Mouse (Mus musculus) embryonic facial prominence, embryonic 11.5 days (tissue): ENCODE data around the gene Supt3. TPM values are rescaled to one million over a fixed set of nuclear protein-coding genes. Genes with fewer than 3 reads are reported as not detected.

ENCODE experiments used
- ATAC-seq: fragments of 200-750 bp; cut with Nextera tagmentation; replicated peaks from 2 replicates; pipeline ENCODE4 v1.8.0; 2017; ENCODE audit warnings: low read depth; ENCODE audit not compliant: insufficient number of reproducible peaks, low FRiP score, low TSS enrichment
- DNase-seq: peaks from one replicate; pipeline ENCODE4 v3.0.0-alpha.2; 2015; ENCODE audit warnings: low spot score
- H3K27ac ChIP-seq: fragments of 300-500 bp; sonication (generic); replicated peaks from 2 replicates; pipeline ENCODE4 v1.5.1; 2014; ENCODE audit warnings: mild to moderate bottlenecking, low read depth, low read length, control low read depth
- H3K27me3 ChIP-seq: fragments of 300-500 bp; sonication (generic); 2 replicates; pipeline ENCODE4 v1.6.1; 2014; ENCODE audit warnings: mild to moderate bottlenecking, low read length, moderate library complexity, mixed read lengths; ENCODE audit not compliant: control insufficient read depth, insufficient read depth
- H3K36me3 ChIP-seq: fragments of 300-500 bp; sonication (generic); replicated peaks from 2 replicates; pipeline ENCODE4 v1.6.1; 2014; ENCODE audit warnings: low read depth, mild to moderate bottlenecking, low read length, moderate library complexity, mixed read lengths; ENCODE audit not compliant: control insufficient read depth, insufficient read depth
- H3K4me1 ChIP-seq: fragments of 300-500 bp; sonication (generic); 2 replicates; pipeline ENCODE4 v1.6.1; 2014; ENCODE audit warnings: low read length, mixed read lengths; ENCODE audit not compliant: control insufficient read depth, insufficient read depth
- H3K4me2 ChIP-seq: fragments of 300-500 bp; sonication (generic); 2 replicates; pipeline ENCODE4 v1.6.1; 2014; ENCODE audit warnings: low read depth, mild to moderate bottlenecking, control low read depth, low read length, moderate library complexity
- H3K4me3 ChIP-seq: fragments of 300-500 bp; sonication (generic); 2 replicates; pipeline ENCODE4 v1.5.1; 2014; ENCODE audit warnings: low read depth, low read length, control low read depth
- H3K9ac ChIP-seq: fragments of 300-500 bp; sonication (generic); replicated peaks from 2 replicates; pipeline ENCODE4 v1.6.1; 2014; ENCODE audit warnings: mild to moderate bottlenecking, control low read depth, low read length
- H3K9me3 ChIP-seq: fragments of 300-500 bp; sonication (generic); replicated peaks from 2 replicates; pipeline ENCODE4 v1.6.1; 2016; ENCODE audit warnings: mild to moderate bottlenecking, low read length, inconsistent platforms, mixed read lengths; ENCODE audit not compliant: control insufficient read depth
- WGBS: fragments of 180-500 bp; shearing (Covaris S2); extraction: QIAGEN DNeasy Blood & Tissue Kit; methylation state at CpG from one replicate; pipeline ENCODE4 v1.1.7; 2014; 5-methylcytosine and 5-hydroxymethylcytosine counted together
- polyA plus RNA-seq: library from polyadenylated mRNA; unstranded; fragments of >200 nt; fragmentation: Nextera tagmentation; extraction: Ambion mirVana; gene quantifications from 2 replicates; pipeline ENCODE4 v1.2.1, GENCODE M21; 2014

The Supt3 gene
- polyA plus RNA-seq, 1 experiment from 2014 or later: 32.1 TPM

GRCm38 (mm10) chr17:44737275-44738120 is 39.5 kb upstream of the Supt3 start:
- Histone ChIP-seq H3K27me3 (peaks cover 25% of the 10 kb centered on the region), H3K4me1 (no peaks in the 10 kb centered on the region; the same call in 1 of the 2 replicates), H3K4me3 (peak overlapping the region; percentile 8), H3K9me3 (no peaks in the 10 kb centered on the region), H3K4me2 (peak overlapping the region; percentile 46), H3K27ac (no peak overlapping the region), H3K9ac (peak overlapping the region; percentile 18), H3K36me3 (no peaks in the 10 kb centered on the region)
- under 1% methylated on average over 33 of the region's 33 CpGs for WGBS
- ATAC-seq (no peak), DNase-seq (peak; percentile 44)

- Histone ChIP-seq H3K9me3 (no peaks in the 10 kb centered on the region), H3K4me3 (peak overlapping the region; percentile 8), H3K4me1 (no peaks in the 10 kb centered on the region; the same call in 1 of the 2 replicates), H3K9ac (0 out of 2 replicates have a peak overlapping the region, but pooled peaks have one; percentile 18), H3K27ac (no peak overlapping the region), H3K4me2 (peak overlapping the region; percentile 46), H3K36me3 (no peaks in the 10 kb centered on the region), H3K27me3 (peaks cover 25% of the 10 kb centered on the region)
- WGBS: under 1% methylated on average over 18 of the region's 22 CpGs
- no peak for ATAC-seq
- peak; percentile 29 for DNase-seq
Measured at GRCm38 (mm10) chr17:44738121-44738637, 38.8 kb upstream of the Supt3 start.

- ATAC-seq (no peak), DNase-seq (no peak)
- H3K27ac ChIP-seq: no peak overlapping the region
- H3K9me3 ChIP-seq: no peaks in the 10 kb centered on the region
- WGBS: 86% methylated on average over 9 of the region's 9 CpGs
- no peaks in the 10 kb centered on the region for H3K36me3 ChIP-seq
- H3K4me2 ChIP-seq: no peak overlapping the region
- no peak overlapping the region for H3K4me3 ChIP-seq
- H3K27me3 ChIP-seq: peaks cover 12% of the 10 kb centered on the region
- no peak overlapping the region for H3K9ac ChIP-seq
- H3K4me1 ChIP-seq: no peaks in the 10 kb centered on the region
Measured at GRCm38 (mm10) chr17:44742246-44742645, 34.7 kb upstream of the Supt3 start.

GRCm38 (mm10) chr17:44743780-44744179 is 33.2 kb upstream of the Supt3 start:
- Histone ChIP-seq H3K9ac (no peak overlapping the region), H3K4me2 (no peak overlapping the region), H3K4me3 (no peak overlapping the region), H3K27ac (no peak overlapping the region), H3K36me3 (no peaks in the 10 kb centered on the region), H3K9me3 (no peaks in the 10 kb centered on the region), H3K4me1 (no peaks in the 10 kb centered on the region), H3K27me3 (peaks cover 7% of the 10 kb centered on the region; the same call in 1 of the 2 replicates)
- DNase-seq: no peak
- WGBS: 65% methylated on average over 3 of the region's 3 CpGs
- no peak for ATAC-seq

- WGBS: 90% methylated on average over 8 of the region's 8 CpGs
- H3K9ac ChIP-seq: no peak overlapping the region
- DNase-seq (no peak), ATAC-seq (no peak)
- no peak overlapping the region for H3K4me2 ChIP-seq
- H3K9me3 ChIP-seq: no peaks in the 10 kb centered on the region
- H3K36me3 ChIP-seq: no peaks in the 10 kb centered on the region
- no peaks in the 10 kb centered on the region for H3K27me3 ChIP-seq
- no peak overlapping the region for H3K27ac ChIP-seq
- H3K4me1 ChIP-seq: no peaks in the 10 kb centered on the region
- no peak overlapping the region for H3K4me3 ChIP-seq
Measured at GRCm38 (mm10) chr17:44745378-44745777, 31.6 kb upstream of the Supt3 start.

- H3K4me2 ChIP-seq: no peak overlapping the region
- no peaks in the 10 kb centered on the region for H3K4me1 ChIP-seq
- H3K27ac ChIP-seq: no peak overlapping the region
- ATAC-seq (no peak), DNase-seq (no peak)
- H3K9ac ChIP-seq: no peak overlapping the region
- no peak overlapping the region for H3K4me3 ChIP-seq
- no peaks in the 10 kb centered on the region for H3K9me3 ChIP-seq
- no peaks in the 10 kb centered on the region for H3K27me3 ChIP-seq
- WGBS: 88% methylated on average over 11 of the region's 11 CpGs
- no peaks in the 10 kb centered on the region for H3K36me3 ChIP-seq
Measured at GRCm38 (mm10) chr17:44766318-44766717, 10.6 kb upstream of the Supt3 start.

GRCm38 (mm10) chr17:44766975-44767374 is 10.0 kb upstream of the Supt3 start:
- DNase-seq (no peak), ATAC-seq (no peak)
- Histone ChIP-seq H3K4me3 (no peak overlapping the region), H3K27me3 (no peaks in the 10 kb centered on the region), H3K4me2 (no peak overlapping the region), H3K27ac (no peak overlapping the region), H3K36me3 (no peaks in the 10 kb centered on the region), H3K4me1 (no peaks in the 10 kb centered on the region), H3K9me3 (no peaks in the 10 kb centered on the region), H3K9ac (no peak overlapping the region)
- WGBS: 72% methylated on average over 2 of the region's 2 CpGs

- Histone ChIP-seq H3K4me1 (no peaks in the 10 kb centered on the region), H3K4me3 (no peak overlapping the region), H3K9ac (no peak overlapping the region), H3K27ac (no peak overlapping the region), H3K36me3 (no peaks in the 10 kb centered on the region), H3K27me3 (no peaks in the 10 kb centered on the region), H3K9me3 (no peaks in the 10 kb centered on the region), H3K4me2 (no peak overlapping the region)
- DNase-seq (no peak), ATAC-seq (no peak)
- WGBS: 91% methylated on average over 1 of the region's 1 CpGs
Measured at GRCm38 (mm10) chr17:44767375-44767774, 9.6 kb upstream of the Supt3 start.
